Mouse (Mus musculus): ENCODE measurements around the gene Ptprg. TPM values are rescaled to one million over a fixed set of nuclear protein-coding genes. Genes with fewer than 3 reads are reported as not detected.

The Ptprg gene
- polyA plus RNA-seq, 1 experiment from 2014 or later, result 45.4 TPM

DNA sequence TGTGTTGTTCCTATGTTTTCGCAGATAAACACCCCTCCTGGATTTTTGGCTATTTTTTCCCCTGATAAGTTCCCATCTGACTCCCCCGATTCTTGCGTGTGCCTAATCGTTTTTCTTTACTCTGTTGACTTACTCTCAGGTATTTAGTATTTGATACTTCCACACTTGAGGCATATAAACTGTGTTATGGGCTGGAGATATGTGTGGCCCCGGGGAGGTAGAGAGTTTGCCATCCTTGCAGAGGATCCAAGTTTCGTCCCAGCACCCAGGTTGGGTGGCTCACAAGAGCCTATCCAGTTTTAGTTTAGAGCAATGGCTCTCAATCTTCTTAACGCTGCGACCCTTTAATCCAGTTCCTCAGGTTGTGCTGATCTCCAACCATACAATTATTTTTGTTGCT, 265.4 kb downstream of the Ptprg start:
- H3K9ac ChIP-seq (replicated peaks), result no peak overlapping the region
- peaks cover 23% of the 10 kb centered on the region for H3K4me1 ChIP-seq (replicated peaks)

DNA sequence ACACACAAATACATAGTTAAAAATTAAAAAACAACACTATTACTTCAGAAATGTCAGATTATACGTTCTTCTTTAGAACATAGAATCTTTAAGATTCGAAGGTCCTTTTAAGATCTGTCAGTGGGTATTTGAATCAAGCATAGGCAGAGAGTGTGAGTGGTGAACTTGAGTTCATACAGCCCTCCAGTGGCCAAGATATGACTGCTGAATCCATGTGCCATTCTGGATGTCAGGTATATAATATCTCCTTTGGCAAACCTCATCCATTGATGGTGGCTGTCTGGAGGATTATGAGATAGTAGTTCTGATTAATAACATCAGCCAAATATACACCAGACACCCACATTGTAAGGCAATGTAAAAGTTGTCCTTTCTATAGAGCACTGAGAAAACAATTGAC, 266.0 kb downstream of the Ptprg start:
- no peak overlapping the region for H3K27ac ChIP-seq
- no peak overlapping the region for H3K4me3 ChIP-seq (replicated peaks)
- no peak for ATAC-seq
- no peak overlapping the region for H3K4me2 ChIP-seq (replicated peaks)
- H3K36me3 ChIP-seq, result no peaks in the 10 kb centered on the region
- H3K9ac ChIP-seq (replicated peaks), result no peak overlapping the region
- peaks cover 28% of the 10 kb centered on the region for H3K4me1 ChIP-seq (replicated peaks)
- H3K27me3 ChIP-seq, result no peaks in the 10 kb centered on the region
- H3K9me3 ChIP-seq, result no peaks in the 10 kb centered on the region
- 86% methylated on average over 2 of the region's 2 CpGs for WGBS

More for the DNA sequence above, 265.4 kb downstream of the Ptprg start:
- Histone ChIP-seq H3K9me3 (no peaks in the 10 kb centered on the region), H3K27ac (no peak overlapping the region), H3K4me3 (replicated peaks) (no peak overlapping the region), H3K27me3 (no peaks in the 10 kb centered on the region), H3K36me3 (no peaks in the 10 kb centered on the region), H3K4me2 (replicated peaks) (no peak overlapping the region)
- WGBS, result 91% methylated on average over 8 of the region's 8 CpGs
- ATAC-seq, result no peak

DNA sequence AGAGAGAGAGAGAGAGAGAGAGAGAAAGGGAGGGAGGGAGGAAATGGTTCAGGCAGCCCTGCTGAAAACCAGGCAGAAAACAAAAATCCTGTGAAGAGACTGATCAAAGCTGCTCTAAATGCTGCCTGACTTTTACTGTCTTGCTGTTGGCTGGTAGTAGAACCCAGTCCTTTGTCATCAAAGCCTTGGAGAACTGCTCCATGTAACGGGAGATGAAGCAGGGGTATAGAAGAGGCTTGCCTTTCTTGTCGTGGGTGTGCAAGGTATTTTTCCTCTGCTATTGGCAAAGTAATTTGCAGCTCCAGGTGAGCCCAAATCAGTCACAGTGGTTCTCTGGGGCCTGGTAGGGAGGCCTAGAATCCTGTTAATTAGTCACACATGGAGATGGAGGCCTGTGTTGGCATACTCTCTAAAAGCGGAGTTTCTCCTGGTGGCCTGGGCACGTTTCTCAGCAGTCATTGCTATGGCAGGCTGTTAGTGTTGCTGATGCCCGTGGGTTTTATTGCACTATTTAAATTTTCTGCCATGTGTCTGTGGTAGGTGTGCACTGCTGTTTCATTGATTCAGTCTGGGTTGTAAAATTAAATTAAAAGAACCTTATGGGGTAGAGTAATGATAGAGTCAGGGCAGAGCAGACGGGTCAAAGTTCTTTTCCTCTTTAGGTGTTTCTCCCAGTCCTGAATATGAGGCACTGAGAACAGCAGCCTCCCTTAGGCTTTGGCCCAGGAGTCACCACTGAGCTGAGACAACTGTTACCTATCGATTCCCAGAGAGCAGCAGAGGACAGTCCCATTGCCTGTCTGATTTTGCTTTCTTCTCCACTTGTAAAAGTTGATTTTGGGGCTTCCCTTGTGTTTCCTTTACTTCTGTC, 269.7 kb downstream of the Ptprg start:
- H3K9me3 ChIP-seq, result no peaks in the 10 kb centered on the region
- no peaks in the 10 kb centered on the region for H3K27me3 ChIP-seq
- peak; percentile 27; the same call in 1 of the 2 replicates for ATAC-seq
- H3K4me2 ChIP-seq (replicated peaks), result no peak overlapping the region
- H3K4me3 ChIP-seq (replicated peaks), result no peak overlapping the region
- H3K27ac ChIP-seq, result no peak overlapping the region
- no peak overlapping the region for H3K9ac ChIP-seq (replicated peaks)
- no peaks in the 10 kb centered on the region for H3K36me3 ChIP-seq
- H3K4me1 ChIP-seq (replicated peaks), result peaks cover 32% of the 10 kb centered on the region
- 61% methylated on average over 7 of the region's 7 CpGs for WGBS

DNA sequence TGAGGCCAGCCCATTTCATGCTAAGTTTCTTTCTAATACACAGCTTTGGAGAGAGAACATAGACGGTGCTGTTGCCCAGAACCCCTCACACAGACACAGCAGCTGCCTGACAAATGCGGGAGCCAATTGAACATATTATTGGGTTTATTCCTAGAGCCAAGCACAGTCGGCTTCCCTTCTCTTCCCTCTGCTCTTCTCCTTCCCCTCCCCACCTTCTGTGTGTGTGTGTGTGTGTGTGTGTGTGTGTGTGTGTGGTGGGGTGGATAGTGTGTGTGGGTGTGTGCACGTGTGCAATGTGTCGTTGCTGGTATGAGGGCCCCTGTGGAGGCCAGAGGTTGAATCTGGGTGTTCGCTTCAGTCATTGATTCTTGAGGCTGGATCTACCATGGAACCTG, 270.4 kb downstream of the Ptprg start:
- H3K9me3 ChIP-seq, result no peaks in the 10 kb centered on the region
- peaks cover 28% of the 10 kb centered on the region for H3K4me1 ChIP-seq (replicated peaks)
- H3K4me3 ChIP-seq (replicated peaks), result no peak overlapping the region
- no peaks in the 10 kb centered on the region for H3K36me3 ChIP-seq
- no peak overlapping the region for H3K4me2 ChIP-seq (replicated peaks)
- H3K27ac ChIP-seq, result no peak overlapping the region
- no peak overlapping the region for H3K9ac ChIP-seq (replicated peaks)
- ATAC-seq, result no peak
- WGBS, result 80% methylated on average over 6 of the region's 6 CpGs
- H3K27me3 ChIP-seq, result no peaks in the 10 kb centered on the region

DNA sequence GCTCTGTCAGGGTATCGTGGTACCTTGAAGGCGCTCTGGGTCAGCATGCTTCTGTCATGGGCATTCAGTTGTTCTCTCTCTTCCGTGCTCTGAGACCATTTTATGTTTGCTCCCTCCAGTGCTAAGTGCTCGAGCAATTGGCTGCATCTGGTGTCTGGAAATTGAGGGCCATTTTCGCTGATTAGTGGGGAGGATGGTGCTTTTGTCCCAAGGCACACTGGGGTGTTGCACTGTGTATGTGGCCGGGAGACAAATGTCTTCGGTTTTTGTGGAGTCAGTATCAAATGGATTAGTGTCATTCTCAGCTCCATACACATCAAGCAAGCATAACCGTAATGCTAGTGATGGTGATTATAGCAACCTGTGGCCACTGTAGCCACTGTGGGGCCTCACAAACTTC, 271.6 kb downstream of the Ptprg start:
- no peak overlapping the region for H3K4me3 ChIP-seq (replicated peaks)
- no peak overlapping the region for H3K9ac ChIP-seq (replicated peaks)
- H3K4me2 ChIP-seq (replicated peaks), result no peak overlapping the region
- H3K4me1 ChIP-seq (replicated peaks), result peaks cover 28% of the 10 kb centered on the region
- ATAC-seq, result no peak
- no peak overlapping the region for H3K27ac ChIP-seq
- H3K9me3 ChIP-seq, result no peaks in the 10 kb centered on the region
- no peaks in the 10 kb centered on the region for H3K27me3 ChIP-seq
- WGBS, result 70% methylated on average over 8 of the region's 8 CpGs
- H3K36me3 ChIP-seq, result no peaks in the 10 kb centered on the region

DNA sequence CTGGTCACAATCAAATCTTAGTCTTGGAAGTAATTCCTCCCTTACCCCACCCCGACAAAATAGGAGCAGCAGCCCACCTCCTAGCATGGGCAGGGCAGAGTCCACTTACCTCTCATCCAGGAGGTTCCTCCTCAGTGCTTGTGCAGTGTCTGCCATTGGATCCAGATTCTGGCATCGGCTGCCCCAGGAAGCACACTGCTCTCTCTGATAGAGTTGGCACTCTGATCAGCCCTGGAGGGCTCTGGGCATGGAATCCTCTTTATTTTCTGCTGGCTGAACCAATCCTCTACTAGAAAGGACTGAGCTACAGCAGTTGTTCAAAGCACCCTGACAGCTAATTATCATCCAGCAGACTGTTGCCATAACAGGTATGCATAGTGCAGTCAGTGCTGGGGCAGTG, 272.2 kb downstream of the Ptprg start:
- no peak overlapping the region for H3K4me3 ChIP-seq (replicated peaks)
- H3K9me3 ChIP-seq, result no peaks in the 10 kb centered on the region
- WGBS, result 96% methylated on average over 2 of the region's 2 CpGs
- peaks cover 24% of the 10 kb centered on the region for H3K4me1 ChIP-seq (replicated peaks)
- H3K9ac ChIP-seq (replicated peaks), result no peak overlapping the region
- no peaks in the 10 kb centered on the region for H3K36me3 ChIP-seq
- no peak for ATAC-seq
- no peak overlapping the region for H3K27ac ChIP-seq
- no peaks in the 10 kb centered on the region for H3K27me3 ChIP-seq
- H3K4me2 ChIP-seq (replicated peaks), result no peak overlapping the region

DNA sequence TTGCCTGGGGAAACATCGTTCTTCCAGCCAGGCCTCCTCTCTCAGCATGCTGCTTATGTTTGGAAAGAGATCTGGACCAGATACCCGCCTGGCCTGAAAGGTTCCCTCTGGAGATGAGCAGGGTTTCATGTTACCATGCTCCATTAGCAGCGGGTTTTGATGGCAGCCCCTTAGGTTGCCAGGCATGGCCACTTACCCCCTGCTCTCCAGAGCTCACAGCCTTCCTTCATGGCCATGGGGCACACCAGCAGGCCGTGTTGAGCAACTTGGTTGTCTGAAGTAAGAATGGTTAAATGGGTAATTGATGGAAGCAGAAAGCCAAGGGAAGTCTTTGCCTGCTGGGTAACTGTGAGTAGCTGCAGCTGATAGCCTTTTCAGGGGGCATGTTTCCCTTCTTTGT, 274.8 kb downstream of the Ptprg start:
- Histone ChIP-seq H3K4me2 (replicated peaks) (no peak overlapping the region), H3K4me1 (replicated peaks) (peaks cover 15% of the 10 kb centered on the region), H3K4me3 (replicated peaks) (no peak overlapping the region), H3K9ac (replicated peaks) (no peak overlapping the region), H3K36me3 (no peaks in the 10 kb centered on the region), H3K27me3 (no peaks in the 10 kb centered on the region), H3K9me3 (no peaks in the 10 kb centered on the region), H3K27ac (no peak overlapping the region)
- 68% methylated on average over 4 of the region's 4 CpGs for WGBS
- ATAC-seq, result no peak

DNA sequence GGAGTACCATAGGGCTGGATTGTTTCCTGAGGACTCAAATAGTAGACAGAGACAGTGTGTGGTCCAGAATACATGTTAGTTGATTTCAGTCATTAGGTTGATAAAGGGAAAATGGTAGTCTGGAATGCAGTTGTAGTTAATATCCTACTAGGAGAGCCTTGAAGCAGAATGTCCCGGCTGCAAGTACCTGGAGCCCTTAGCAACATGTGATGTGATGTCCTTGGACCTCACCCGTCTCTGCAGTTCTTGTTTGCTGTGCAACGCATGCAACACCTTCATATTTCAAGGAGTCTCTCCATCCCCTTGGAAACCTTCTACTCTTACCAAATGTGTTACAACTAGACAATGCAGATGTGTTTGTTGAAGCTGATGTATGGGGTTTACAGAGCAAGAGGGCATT, 280.3 kb downstream of the Ptprg start:
- no peak for ATAC-seq
- H3K4me1 ChIP-seq (replicated peaks), result peaks cover 10% of the 10 kb centered on the region; the same call in 1 of the 2 replicates
- no peaks in the 10 kb centered on the region for H3K27me3 ChIP-seq
- WGBS, result 99% methylated on average over 3 of the region's 3 CpGs
- H3K4me3 ChIP-seq (replicated peaks), result no peak overlapping the region
- no peaks in the 10 kb centered on the region for H3K9me3 ChIP-seq
- no peak overlapping the region for H3K9ac ChIP-seq (replicated peaks)
- no peak overlapping the region for H3K4me2 ChIP-seq (replicated peaks)
- H3K27ac ChIP-seq, result no peak overlapping the region
- no peaks in the 10 kb centered on the region for H3K36me3 ChIP-seq

DNA sequence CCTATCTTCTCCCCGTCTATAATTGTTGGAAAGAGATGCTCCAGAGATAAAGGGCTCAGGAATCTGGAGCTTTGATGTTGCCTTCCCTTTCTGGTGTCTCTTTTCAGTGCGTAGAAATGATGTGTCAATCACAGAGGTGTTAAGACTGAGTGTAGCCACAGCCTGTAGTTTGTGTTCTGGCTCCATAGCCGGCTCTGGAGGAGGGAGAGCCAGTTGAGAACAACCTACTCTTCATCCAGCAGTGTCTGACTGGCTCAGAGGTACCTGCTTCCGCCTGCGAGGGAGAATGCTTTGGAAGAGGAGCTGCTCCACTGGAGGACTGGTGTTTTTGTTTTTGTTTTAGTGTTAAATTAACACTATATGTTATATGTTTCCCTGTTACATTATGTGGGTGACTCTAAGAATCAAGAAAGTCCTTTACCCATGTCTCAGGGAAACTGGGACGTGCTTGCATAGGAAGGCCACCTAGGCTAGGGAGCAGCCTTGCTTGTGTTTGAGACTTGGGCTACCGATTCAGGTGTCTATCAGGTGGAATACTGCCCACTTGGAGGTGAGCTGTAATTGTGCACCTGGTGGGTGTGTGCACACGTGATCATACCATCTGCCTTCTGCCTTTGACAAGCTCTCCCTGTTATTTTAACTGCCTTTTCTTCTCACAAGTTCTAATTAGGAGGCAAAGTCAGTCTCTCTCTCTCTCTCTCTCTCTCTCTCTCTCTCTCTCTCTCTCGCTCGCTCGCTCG, 282.5 kb downstream of the Ptprg start:
- no peak for ATAC-seq
- Histone ChIP-seq H3K27me3 (no peaks in the 10 kb centered on the region), H3K4me2 (replicated peaks) (no peak overlapping the region), H3K4me1 (replicated peaks) (peaks cover 10% of the 10 kb centered on the region; the same call in 1 of the 2 replicates), H3K36me3 (no peaks in the 10 kb centered on the region), H3K9ac (replicated peaks) (no peak overlapping the region), H3K27ac (no peak overlapping the region), H3K9me3 (no peaks in the 10 kb centered on the region), H3K4me3 (replicated peaks) (no peak overlapping the region)
- WGBS, result 76% methylated on average over 12 of the region's 12 CpGs

DNA sequence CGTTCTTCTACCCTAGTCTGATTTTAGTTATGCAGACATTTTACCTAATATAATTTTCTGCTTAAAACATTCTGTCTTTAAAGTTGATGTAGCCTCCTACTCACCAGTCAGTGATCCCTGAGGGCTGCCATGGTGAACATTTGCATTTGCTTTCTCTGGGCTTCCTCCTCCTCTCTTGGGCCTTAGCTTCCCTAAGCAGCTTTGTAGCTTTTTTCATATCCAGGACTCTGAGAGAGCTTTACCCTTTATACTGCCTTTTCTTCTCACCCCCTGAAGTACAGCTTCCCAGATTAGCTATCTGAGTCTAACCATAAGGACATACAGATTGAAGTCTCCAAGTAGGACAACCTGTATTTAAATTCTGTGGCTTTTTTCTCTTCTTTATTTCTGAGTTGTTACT, 284.4 kb downstream of the Ptprg start:
- Histone ChIP-seq H3K9ac (replicated peaks) (no peak overlapping the region), H3K4me1 (replicated peaks) (peaks cover 10% of the 10 kb centered on the region; the same call in 1 of the 2 replicates), H3K27ac (no peak overlapping the region), H3K36me3 (no peaks in the 10 kb centered on the region), H3K4me3 (replicated peaks) (no peak overlapping the region), H3K4me2 (replicated peaks) (no peak overlapping the region), H3K9me3 (no peaks in the 10 kb centered on the region), H3K27me3 (no peaks in the 10 kb centered on the region)
- 72% methylated on average over 1 of the region's 1 CpGs for WGBS
- ATAC-seq, result no peak

DNA sequence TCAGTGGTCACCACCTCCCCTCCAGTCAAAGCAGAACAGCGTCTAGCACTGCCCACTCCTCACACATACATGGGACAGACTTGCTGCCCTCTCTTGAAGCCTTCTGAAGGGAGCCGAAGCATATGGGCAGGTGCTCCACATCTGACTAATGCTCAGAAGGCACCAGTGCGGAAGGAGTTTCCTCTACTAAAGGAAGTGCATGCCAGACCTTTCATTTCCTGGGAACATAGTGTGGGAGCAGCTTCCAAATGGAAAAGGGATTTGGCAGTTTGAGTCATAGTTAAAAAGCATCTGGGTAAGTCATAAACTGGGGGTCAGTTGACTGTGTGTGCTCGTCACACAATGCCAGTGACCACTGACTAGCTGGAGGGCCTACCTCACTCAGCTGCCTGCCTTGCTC, 288.3 kb downstream of the Ptprg start:
- WGBS, result 92% methylated on average over 4 of the region's 4 CpGs
- Histone ChIP-seq H3K9ac (replicated peaks) (no peak overlapping the region), H3K9me3 (no peaks in the 10 kb centered on the region), H3K4me1 (replicated peaks) (peaks cover 5% of the 10 kb centered on the region; the same call in 1 of the 2 replicates), H3K4me2 (replicated peaks) (no peak overlapping the region), H3K4me3 (replicated peaks) (no peak overlapping the region), H3K27ac (no peak overlapping the region), H3K27me3 (no peaks in the 10 kb centered on the region), H3K36me3 (no peaks in the 10 kb centered on the region)
- ATAC-seq, result no peak

DNA sequence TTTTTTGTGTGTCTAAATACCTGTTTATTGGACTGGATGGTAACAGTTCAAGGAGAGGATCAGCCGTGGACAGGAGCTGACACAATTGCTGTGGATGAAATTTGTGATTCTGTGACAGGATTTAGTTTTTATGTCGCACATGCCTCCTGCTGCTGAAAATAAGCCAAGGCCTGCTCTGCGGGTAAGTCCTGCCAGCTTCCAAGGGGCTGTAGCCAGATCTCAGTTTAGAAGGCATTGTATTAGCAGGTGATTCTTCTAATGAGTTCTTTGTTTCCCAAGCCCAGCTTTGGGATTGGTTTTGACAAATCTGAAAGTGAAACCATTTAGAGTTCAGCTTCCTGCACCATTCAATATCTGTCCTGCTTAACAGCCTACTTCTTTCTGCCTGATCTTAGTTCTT, 299.6 kb downstream of the Ptprg start:
- ATAC-seq, result no peak
- no peaks in the 10 kb centered on the region for H3K36me3 ChIP-seq
- H3K4me1 ChIP-seq (replicated peaks), result no peaks in the 10 kb centered on the region
- no peaks in the 10 kb centered on the region for H3K9me3 ChIP-seq
- H3K4me2 ChIP-seq (replicated peaks), result no peak overlapping the region
- 62% methylated on average over 3 of the region's 3 CpGs for WGBS
- H3K27ac ChIP-seq, result no peak overlapping the region
- H3K9ac ChIP-seq (replicated peaks), result no peak overlapping the region
- H3K27me3 ChIP-seq, result no peaks in the 10 kb centered on the region
- H3K4me3 ChIP-seq (replicated peaks), result no peak overlapping the region
